20 mouse cellular contexts compared by ENCODE assay signal in the genomic region with DNA sequence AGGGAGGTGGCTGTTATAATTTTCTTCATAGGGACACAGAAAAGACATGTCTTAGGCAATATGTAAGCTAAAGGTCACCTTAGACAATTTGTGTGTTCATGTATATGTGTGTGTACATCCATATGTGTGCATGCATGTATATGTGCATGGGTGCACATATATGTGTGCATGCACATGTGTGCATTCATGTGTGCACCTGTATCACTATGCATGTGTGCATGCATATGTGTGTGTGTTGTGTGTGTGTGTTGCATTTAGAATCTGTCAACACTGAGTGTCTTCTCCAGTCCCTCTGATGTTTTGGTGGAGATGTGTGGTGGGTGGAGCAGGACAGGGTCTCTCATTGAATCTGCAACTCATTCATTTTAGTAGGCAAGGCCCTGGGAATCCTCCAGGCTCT. TPM values are rescaled to one million over a fixed set of nuclear protein-coding genes. Genes with fewer than 3 reads are reported as not detected.
"Had no signal": no experiment of that assay in that cellular context is flagged by ENCODE, and none has a peak within 500 bp of the region (broad histone marks: within the 10 kb centered on the region; RNA-seq: fewer than 3 reads in every experiment).

No protein-coding gene starts in this region.

- H3K4me3 ChIP-seq: neural tube, embryonic 12.5 days; neural tube, embryonic 13.5 days; neural tube, embryonic 15.5 days; stomach, embryonic 15.5 days had no signal

- H3K27ac ChIP-seq: neural tube, embryonic 12.5 days; neural tube, embryonic 13.5 days; neural tube, embryonic 15.5 days; stomach, embryonic 15.5 days; stomach, postnatal 0 days had no signal

- H3K9me3 ChIP-seq: neural tube, embryonic 12.5 days; neural tube, embryonic 13.5 days; neural tube, embryonic 15.5 days; stomach, embryonic 15.5 days had no signal

- DNase-seq: retina, postnatal 1 day; right cerebral cortex, adult 18-20 months; right cerebral cortex, postnatal 14 days; right cerebral cortex, postnatal 25 days; right cerebral cortex, postnatal 4 days; spleen, adult 18-20 months; thymus, adult 18-20 months; thymus, adult 2 months; thymus, postnatal 14 days; thymus, postnatal 25 days; thymus, postnatal 36 days; thymus, postnatal 4 days had no signal

- H3K4me2 ChIP-seq: neural tube, embryonic 12.5 days; neural tube, embryonic 13.5 days; neural tube, embryonic 15.5 days; stomach, embryonic 15.5 days had no signal

- H3K36me3 ChIP-seq: neural tube, embryonic 12.5 days; neural tube, embryonic 13.5 days; neural tube, embryonic 15.5 days; stomach, embryonic 15.5 days had no signal

- H3K4me1 ChIP-seq: neural tube, embryonic 12.5 days; neural tube, embryonic 13.5 days; neural tube, embryonic 15.5 days; stomach, embryonic 15.5 days had no signal

- H3K27me3 ChIP-seq: neural tube, embryonic 12.5 days; neural tube, embryonic 13.5 days; neural tube, embryonic 15.5 days; stomach, embryonic 15.5 days had no signal

- H3K9ac ChIP-seq: neural tube, embryonic 12.5 days; neural tube, embryonic 13.5 days; neural tube, embryonic 15.5 days; stomach, embryonic 15.5 days had no signal

RNA-seq across cellular contexts. Expression of a gene that starts 12.3 kb away (rescaled TPM):
- total RNA-seq: neutrophil, adult 5-6 weeks had no signal
- polyA plus RNA-seq: small intestine, adult 2 months had no signal

RNA-seq across cellular contexts. Expression of a gene that starts 18.2 kb away (rescaled TPM):
- total RNA-seq: neutrophil, adult 5-6 weeks had no signal
- polyA plus RNA-seq: neural tube, embryonic 12.5 days; neural tube, embryonic 13.5 days; neural tube, embryonic 15.5 days; stomach, embryonic 15.5 days; thymus, postnatal 0 days had no signal
